Mouse (Mus musculus) testis, postnatal 10 days (tissue): ENCODE measurements around the gene Ccm2.
A peak's percentile ranks its signal among the peaks of the same experiment; 100 is the strongest.

Source experiments
- DNase-seq: peaks from one replicate; pipeline ENCODE4 v3.0.0; 2021; ENCODE audit warnings: low spot score

Ccm2 gene

DNA sequence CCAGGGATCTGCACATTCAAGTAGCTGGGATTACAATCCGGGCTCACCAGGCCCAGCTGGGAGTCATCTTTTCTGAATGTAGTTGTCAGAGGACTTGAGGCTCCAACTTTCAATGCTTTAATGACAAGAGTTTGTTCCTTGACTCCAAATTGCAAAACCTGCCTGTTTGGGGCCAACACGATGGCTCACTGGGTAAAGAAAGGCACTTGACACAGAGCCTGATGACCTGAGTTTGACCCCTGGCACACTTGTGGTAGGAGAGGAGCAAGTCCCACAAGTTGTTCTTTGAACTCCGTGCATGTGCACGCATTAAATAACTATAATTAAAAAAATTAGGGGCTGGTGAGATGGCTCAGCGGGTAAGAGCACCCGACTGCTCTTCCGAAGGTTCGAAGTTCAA, 16.7 kb upstream of the Ccm2 start:
- DNase-seq, result no peak

DNA sequence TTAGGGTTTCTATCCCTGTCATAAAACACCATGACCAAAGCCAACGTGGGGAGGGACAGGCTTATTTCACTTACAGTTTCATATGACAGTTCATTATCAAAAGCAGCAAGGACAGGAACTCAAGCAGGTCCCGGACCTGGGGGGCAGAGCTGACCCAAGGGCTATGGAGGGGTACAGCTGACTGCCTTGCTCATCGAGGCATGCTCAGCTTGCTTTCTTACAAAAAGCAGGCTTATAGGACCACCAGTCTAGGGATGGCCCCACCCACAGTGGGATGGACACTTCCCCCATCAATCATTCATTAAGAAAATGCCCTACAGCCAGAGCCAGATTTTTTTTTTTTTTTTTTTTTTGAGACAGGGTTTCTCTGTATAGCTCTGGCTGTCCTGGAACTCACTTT, 15.9 kb upstream of the Ccm2 start:
- no peak for DNase-seq

DNA sequence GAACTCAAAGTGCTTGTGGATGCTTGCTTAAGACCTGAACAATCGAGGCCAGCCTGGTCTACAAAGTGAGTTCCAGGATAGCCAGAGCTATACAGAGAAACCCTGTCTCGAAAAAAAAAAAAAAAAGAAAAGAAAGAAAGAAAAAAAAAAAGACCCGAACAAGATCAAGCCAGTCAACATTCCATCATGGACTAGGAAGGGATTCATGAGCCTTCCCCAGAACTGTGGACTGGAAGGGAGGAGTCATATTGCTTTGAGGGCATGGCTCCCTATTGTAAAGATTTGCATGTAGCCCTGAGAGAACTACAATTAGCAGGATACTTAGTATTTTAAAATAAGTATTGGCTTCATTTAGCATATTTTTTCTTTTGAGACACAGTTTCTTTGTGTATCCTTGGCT, 2.0 kb upstream of the Ccm2 start:
- DNase-seq, result no peak

DNA sequence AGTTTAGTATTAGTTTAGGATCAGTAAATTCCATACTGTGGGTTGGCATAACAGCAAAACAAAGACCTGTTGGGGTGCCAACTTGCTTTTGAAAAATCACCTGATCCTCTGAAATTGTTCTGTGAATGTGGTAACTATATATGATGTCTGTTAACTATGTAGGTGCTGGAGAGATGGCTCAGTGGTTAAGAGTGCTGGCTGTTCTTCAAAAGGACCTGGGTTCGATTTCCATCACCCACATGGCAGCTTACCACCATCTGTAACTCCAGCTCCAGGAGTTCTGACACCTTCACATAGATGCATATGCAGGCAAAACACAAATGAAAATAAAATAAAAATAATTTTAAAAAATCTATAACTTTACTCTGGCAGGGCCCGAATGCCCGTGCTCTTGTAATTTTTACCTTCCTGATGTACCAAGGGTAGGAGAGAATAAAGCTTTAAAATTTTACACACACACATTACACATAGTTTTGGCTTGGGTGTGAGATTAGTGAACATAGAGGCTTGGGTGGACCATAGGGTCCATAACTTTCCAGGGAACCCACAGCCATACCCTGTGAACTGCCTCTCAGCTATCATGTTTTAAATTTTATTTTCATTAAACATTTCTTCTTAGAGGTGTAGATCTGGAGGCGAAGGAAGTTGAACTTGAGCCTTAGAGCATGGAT, 1.4 kb upstream of the Ccm2 start:
- DNase-seq, result no peak

- DNase-seq, result no peak
Observed at GRCm38 (mm10) chr11:6545857-6546192, 862 bp upstream of the Ccm2 start.

GRCm38 (mm10) chr11:6547037-6547680, 472 bp downstream of the Ccm2 start:
- peak; percentile 76 for DNase-seq

GRCm38 (mm10) chr11:6547696-6548325, 1.1 kb downstream of the Ccm2 start:
- DNase-seq, result no peak

- DNase-seq, result no peak
Observed at GRCm38 (mm10) chr11:6549770-6550169, 3.1 kb downstream of the Ccm2 start.

DNA sequence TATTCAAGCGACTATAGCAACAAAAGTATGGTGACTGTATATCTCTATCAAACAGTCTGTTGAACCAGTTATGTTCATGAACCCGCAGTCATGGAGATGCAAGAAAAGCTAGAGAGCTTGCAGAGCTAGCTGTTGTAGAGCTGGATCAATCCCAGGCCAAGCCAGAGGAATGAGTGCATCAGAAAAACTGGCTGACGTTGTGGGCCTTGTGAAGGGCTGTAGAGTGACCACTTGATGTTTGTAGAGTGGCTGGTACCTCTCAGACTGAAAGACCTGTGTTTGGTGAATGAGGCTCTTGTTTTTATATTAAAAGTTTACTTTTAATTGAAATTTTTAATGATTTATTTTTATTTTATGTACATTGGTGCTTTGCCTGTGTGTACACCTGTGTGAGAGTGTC, 3.5 kb downstream of the Ccm2 start:
- no peak for DNase-seq

GRCm38 (mm10) chr11:6558234-6558633, 11.5 kb downstream of the Ccm2 start:
- DNase-seq, result no peak

DNA sequence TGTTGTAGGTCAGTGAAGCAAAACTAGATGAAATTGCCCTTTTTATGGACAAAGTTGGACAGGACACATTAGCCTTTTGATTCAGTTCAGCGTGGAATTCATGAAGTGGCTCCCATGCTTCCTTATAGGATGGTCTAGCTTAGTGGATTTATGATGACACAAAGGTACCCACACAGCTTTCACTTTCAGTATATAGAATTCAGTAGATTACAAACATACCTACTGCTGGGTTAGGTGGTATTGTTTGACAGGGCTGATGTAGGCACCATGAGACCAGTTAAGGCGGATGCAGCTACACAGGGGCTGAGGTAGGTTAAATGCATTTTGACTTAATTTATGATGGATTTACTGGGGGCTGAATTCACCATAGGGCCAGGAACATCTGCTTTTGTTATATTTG, 13.3 kb downstream of the Ccm2 start:
- no peak for DNase-seq

GRCm38 (mm10) chr11:6560655-6561360, 14.1 kb downstream of the Ccm2 start:
- peak; percentile 55 for DNase-seq

- DNase-seq, result no peak
Observed at GRCm38 (mm10) chr11:6561474-6561873, 14.8 kb downstream of the Ccm2 start.

DNA sequence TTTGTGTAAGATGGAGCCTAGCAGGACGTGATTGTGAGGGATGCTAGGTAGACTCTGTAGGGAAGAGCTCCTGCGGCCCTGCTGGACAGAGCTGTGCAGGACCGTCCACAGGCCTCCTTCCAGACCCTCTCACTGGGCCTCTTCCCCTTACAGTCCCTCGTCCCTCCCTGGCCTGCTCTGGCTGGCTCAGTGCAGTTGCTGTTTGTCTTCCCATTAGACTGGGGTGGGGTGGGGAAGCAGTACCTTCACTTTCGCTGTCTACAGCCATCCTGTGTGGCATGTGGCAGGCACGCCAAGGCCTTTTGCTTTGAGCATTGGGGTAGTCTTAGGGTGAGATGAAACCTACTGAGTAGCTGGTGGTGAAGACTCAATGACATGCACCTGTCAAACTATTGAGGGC, 15.7 kb downstream of the Ccm2 start:
- DNase-seq, result no peak

DNA sequence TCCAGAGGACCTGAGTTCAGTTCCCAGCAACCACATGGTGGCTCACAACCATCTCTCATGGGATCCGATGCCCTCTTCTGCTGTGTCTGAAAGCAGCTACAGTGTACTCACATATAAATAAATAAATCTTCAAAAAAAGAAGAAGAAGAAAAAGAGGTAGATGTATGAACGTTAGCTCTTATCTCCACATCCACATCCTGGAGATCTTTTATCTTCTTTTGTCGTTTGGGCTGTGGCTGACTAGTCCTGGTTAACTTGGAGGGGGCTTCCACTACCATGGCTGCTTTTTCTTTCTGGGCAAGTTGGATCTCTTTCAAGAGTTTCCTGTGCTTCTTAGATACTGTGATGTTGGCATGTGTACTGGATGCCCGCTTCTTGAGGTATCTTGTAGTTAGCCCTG, 16.5 kb downstream of the Ccm2 start:
- DNase-seq, result no peak

GRCm38 (mm10) chr11:6566496-6566895, 19.8 kb downstream of the Ccm2 start:
- DNase-seq, result no peak

DNA sequence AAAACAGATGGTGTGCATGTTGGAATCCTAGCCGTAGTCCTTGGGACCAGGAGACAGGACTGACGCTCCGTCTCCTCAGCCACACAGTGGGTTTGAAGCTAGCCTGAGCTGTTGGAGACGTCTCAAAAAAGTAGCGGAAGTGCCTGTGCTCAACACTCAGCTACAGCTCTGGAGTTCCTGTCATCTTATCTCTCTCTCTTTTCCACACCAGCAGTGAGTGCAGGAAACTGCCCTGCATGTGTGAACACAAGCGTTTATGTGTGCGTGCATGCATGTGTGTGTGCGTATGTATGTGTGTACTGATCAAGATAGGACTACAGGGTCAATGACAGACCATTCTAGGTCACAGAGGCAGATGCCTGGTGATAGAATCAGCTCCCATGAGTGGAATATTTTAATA, 21.3 kb downstream of the Ccm2 start:
- no peak for DNase-seq

DNA sequence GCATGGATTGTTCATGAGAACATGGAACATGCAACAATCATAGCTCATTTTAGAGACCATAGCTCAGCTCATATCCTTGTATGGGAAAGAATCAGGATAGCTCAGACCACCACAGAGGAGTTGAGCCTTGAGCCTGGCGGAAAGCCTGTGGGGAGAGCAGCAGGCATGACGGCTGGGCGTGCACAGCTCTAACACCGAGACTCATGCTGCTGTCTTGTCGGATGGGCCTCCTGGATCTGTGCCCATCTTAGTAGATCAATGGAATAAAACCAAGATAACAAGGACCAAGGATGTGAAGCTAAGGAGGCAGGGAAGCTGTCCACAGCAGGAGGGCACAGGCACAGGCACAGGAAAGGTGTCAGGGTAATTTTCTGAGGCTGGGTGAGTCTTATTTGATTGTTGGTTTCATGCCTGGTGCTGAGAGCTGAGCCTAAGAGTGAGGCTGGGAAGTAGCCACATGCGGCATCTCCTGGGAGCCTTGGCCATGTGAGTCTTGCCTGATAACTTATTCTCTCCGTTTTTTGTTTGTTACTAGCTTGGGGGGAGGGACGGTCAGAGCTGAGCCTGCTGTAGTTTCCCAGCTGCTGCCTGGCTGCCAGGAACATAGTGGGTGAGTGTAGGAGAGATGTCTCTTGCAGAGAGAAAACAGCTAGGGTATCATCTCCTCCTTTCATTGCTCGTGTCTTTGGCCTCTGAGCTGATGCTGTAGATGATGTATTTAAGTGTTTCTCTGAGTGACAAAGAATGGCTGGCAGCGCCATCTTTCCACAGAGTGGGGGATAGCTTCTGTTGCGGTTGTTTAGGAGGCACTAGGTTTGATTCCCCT, 22.1 kb downstream of the Ccm2 start:
- DNase-seq, result no peak

GRCm38 (mm10) chr11:6569410-6569777, 22.7 kb downstream of the Ccm2 start:
- DNase-seq, result no peak

DNA sequence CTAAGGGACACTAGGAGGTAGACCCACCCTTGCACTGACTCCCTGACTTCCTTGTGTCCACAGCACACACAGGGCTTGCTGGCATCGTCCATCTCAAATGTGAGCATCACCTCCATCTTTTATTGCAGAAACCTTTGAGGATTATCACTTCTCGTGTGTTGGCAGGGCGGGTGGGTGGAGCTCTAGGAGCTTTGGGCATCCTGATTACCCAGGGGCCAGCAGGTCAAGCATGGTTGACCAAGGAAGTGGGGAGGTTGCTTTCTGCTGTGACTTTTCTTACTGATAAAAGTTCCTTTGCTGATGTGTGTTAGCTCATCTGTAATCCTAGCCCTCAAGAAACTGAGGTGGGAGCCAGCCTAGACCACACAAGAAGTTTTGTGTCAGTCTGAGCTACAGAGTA, 29.5 kb downstream of the Ccm2 start:
- no peak for DNase-seq

DNA sequence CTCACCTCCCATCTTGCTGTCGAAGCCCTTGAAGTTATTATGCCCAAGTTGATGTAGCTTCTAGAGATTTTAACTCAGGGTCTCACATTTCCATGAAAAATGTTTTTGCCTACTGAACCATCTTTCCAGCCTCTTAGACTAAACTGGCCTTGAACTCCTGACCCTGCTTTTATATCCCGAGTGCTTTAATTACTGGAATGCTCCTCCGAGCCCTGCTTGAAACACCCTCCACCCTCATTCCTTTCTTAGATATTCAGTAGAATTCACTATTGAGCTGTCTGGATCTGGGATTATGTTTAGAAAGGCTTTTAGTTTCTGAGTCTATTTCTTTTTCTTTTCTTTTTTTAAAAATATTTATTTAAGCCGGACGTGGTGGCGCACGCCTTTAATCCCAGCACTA, 32.7 kb downstream of the Ccm2 start:
- DNase-seq, result no peak

DNA sequence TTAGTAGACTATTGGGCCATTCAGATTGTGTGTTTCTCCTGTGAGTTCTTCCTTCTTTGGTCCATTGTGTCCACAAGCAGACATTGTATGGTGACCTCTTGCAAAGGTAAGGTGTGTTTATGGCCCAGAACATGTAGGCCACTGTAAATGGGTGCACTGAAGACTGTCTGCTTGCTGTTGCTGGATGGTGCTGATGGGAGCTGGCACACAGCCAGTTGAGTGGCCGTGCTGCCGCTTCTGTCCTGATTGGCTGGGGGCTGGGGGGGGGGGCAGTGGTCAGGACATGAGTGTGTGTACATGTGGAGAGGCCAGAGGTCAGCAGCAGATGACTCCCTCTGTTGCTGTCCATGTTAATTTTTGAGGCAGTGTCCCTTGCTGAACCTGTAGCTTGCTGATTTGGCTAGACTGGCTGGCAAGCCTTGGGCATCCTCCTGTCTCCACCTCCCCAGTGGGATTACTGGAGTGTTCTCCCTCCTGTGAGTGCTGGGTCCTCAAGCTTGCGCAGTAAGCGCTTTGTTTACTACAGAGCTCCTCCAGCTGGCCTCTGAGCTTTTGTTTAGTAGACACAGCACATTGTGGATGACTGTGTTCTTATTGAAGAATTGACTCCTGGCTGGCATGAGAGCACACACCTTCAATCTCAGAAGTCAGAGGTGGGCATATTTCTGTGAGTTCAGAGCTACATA, 33.5 kb downstream of the Ccm2 start:
- DNase-seq, result no peak
